Mouse (Mus musculus): Measurements from ENCODE around the gene Csrp3.

- TF ChIP-seq CTCF (IDR thresholded peaks at IDR 0.05; ENCODE audit: control insufficient read depth, insufficient read depth, insufficient read length) (no peak), MYOG (IDR thresholded peaks at IDR 0.05; ENCODE audit: control insufficient read depth, extremely low read depth, insufficient read length) (no peak), USF1 (IDR thresholded peaks at IDR 0.05; ENCODE audit: low read depth) (no peak), CEBPB (IDR thresholded peaks at IDR 0.05; ENCODE audit: low read depth) (no peak)
Measured at GRCm38 (mm10) chr7:48840545-48840944, 7.3 kb downstream of the Csrp3 start.

All from C2C12 (cell line).